Mouse (Mus musculus) lung, postnatal 36 days (tissue): ENCODE data around the gene Pabpc4.
A peak's percentile ranks its signal among the peaks of the same experiment; 100 is the strongest.
"Not testable (repeated sequence)": the region's sequence is repeated elsewhere in the genome, so short reads cannot be mapped to it uniquely, and the experiment has no call there.

Experiments used
- DNase-seq: peaks from one replicate; pipeline ENCODE4 v3.0.0; 2022; ENCODE audit warnings: mixed read lengths

Pabpc4 gene

GRCm38 (mm10) chr4:123305789-123306188 is 43.6 kb downstream of the Pabpc4 start:
- DNase-seq = peak; percentile 68

GRCm38 (mm10) chr4:123306999-123307398 is 44.8 kb downstream of the Pabpc4 start:
- no peak for DNase-seq

- peak; percentile 37 for DNase-seq
Observed at GRCm38 (mm10) chr4:123308292-123308691, 46.1 kb downstream of the Pabpc4 start.

- DNase-seq = no peak
Observed at GRCm38 (mm10) chr4:123311845-123312244, 49.7 kb downstream of the Pabpc4 start.

- DNase-seq = no peak
Observed at GRCm38 (mm10) chr4:123313010-123313409, 50.9 kb downstream of the Pabpc4 start.

- no peak for DNase-seq
Observed at GRCm38 (mm10) chr4:123314497-123314896, 52.3 kb downstream of the Pabpc4 start.

GRCm38 (mm10) chr4:123322910-123323309 is 60.8 kb downstream of the Pabpc4 start:
- DNase-seq = not testable (repeated sequence)

GRCm38 (mm10) chr4:123323534-123323933 is 61.4 kb downstream of the Pabpc4 start, which contains the start of gene Oxct2a:
Oxct2a (minus strand) TSS chr4:123323634.
- DNase-seq = no peak

GRCm38 (mm10) chr4:123326087-123326486 is 63.9 kb downstream of the Pabpc4 start:
- DNase-seq = no peak

- no peak for DNase-seq
Observed at GRCm38 (mm10) chr4:123327630-123328029, 65.5 kb downstream of the Pabpc4 start.

- DNase-seq = no peak
Observed at GRCm38 (mm10) chr4:123328946-123329345, 66.8 kb downstream of the Pabpc4 start.

GRCm38 (mm10) chr4:123331326-123331725 is 69.2 kb downstream of the Pabpc4 start:
- DNase-seq = no peak

- DNase-seq = not testable (repeated sequence)
Observed at GRCm38 (mm10) chr4:123331961-123332360, 69.8 kb downstream of the Pabpc4 start.

GRCm38 (mm10) chr4:123333151-123333550 is 71.0 kb downstream of the Pabpc4 start:
- no peak for DNase-seq

- DNase-seq = no peak
Observed at GRCm38 (mm10) chr4:123334177-123334576, 72.0 kb downstream of the Pabpc4 start.

- DNase-seq = not testable (repeated sequence)
Observed at GRCm38 (mm10) chr4:123335244-123335643, 73.1 kb downstream of the Pabpc4 start.

GRCm38 (mm10) chr4:123335796-123336585 is 73.8 kb downstream of the Pabpc4 start:
- no peak for DNase-seq

- DNase-seq = no peak
Observed at GRCm38 (mm10) chr4:123337693-123338092, 75.5 kb downstream of the Pabpc4 start.

GRCm38 (mm10) chr4:123340232-123340631 is 78.1 kb downstream of the Pabpc4 start:
- DNase-seq = no peak

GRCm38 (mm10) chr4:123342091-123342641 is 80.0 kb downstream of the Pabpc4 start:
- peak; percentile 7 for DNase-seq

GRCm38 (mm10) chr4:123342642-123343470 is 80.7 kb downstream of the Pabpc4 start, which contains the start of gene Bmp8a:
Bmp8a (minus strand) TSS chr4:123343252.
- peak; percentile 78 for DNase-seq

GRCm38 (mm10) chr4:123343471-123343789 is 81.3 kb downstream of the Pabpc4 start:
- DNase-seq = peak; percentile 27
